Mouse (Mus musculus) limb, embryonic 15.5 days (tissue): ENCODE results near the gene Shc2. TPM values are rescaled to one million over a fixed set of nuclear protein-coding genes. Genes with fewer than 3 reads are reported as not detected.

Experiments used
- ATAC-seq: fragments of 200-750 bp; cut with Nextera tagmentation; 2 replicates; pipeline ENCODE4 v1.8.0; 2017; ENCODE audit warnings: low read depth, moderate TSS enrichment; ENCODE audit not compliant: insufficient number of reproducible peaks, low FRiP score, low TSS enrichment
- H3K27ac ChIP-seq: fragments of 300-500 bp; sonication (generic); 2 replicates; pipeline ENCODE4 v1.5.1; 2015; ENCODE audit warnings: moderate library complexity, mild to moderate bottlenecking, inconsistent platforms
- H3K27me3 ChIP-seq: fragments of 300-500 bp; sonication (generic); 2 replicates; pipeline ENCODE4 v1.6.1; 2015; ENCODE audit warnings: inconsistent platforms
- H3K36me3 ChIP-seq: fragments of 300-500 bp; sonication (generic); 2 replicates; pipeline ENCODE4 v1.6.1; 2015; ENCODE audit warnings: inconsistent platforms
- H3K4me1 ChIP-seq: fragments of 300-500 bp; sonication (generic); 2 replicates; pipeline ENCODE4 v1.6.1; 2015; ENCODE audit warnings: inconsistent platforms
- H3K4me2 ChIP-seq: fragments of 300-500 bp; sonication (generic); 2 replicates; pipeline ENCODE4 v1.6.1; 2015; ENCODE audit warnings: mild to moderate bottlenecking, inconsistent platforms
- H3K4me3 ChIP-seq: fragments of 300-500 bp; sonication (generic); 2 replicates; pipeline ENCODE4 v1.5.1; 2015; ENCODE audit warnings: mild to moderate bottlenecking, inconsistent platforms
- H3K9ac ChIP-seq: fragments of 300-500 bp; sonication (generic); 2 replicates; pipeline ENCODE4 v1.6.1; 2015; ENCODE audit warnings: inconsistent platforms
- H3K9me3 ChIP-seq: fragments of 300-500 bp; sonication (generic); 2 replicates; pipeline ENCODE4 v1.6.1; 2016; ENCODE audit warnings: inconsistent platforms
- WGBS: fragments of 180-500 bp; shearing (Covaris S2); methylation state at CpG from one replicate; pipeline ENCODE4 v1.1.7; 2015; 5-methylcytosine and 5-hydroxymethylcytosine counted together
- polyA plus RNA-seq: library from polyadenylated mRNA; unstranded; fragments of >200 nt; fragmentation: Nextera tagmentation; extraction: Ambion mirVana; gene quantifications from 2 replicates; pipeline ENCODE4 v1.2.1, GENCODE M21; 2015

Shc2 gene
- polyA plus RNA-seq, 1 experiment from 2014 or later, result 10.1 TPM

- WGBS, result 35% methylated on average over 11 of the region's 11 CpGs
- ATAC-seq, result no peak
- Histone ChIP-seq H3K9ac (peak overlapping the region; percentile 28), H3K4me3 (peak overlapping the region; percentile 71), H3K27ac (peak overlapping the region; percentile 87), H3K36me3 (peaks cover 23% of the 10 kb centered on the region), H3K9me3 (no peaks in the 10 kb centered on the region), H3K4me2 (peak overlapping the region; percentile 52), H3K4me1 (peaks cover 27% of the 10 kb centered on the region), H3K27me3 (no peaks in the 10 kb centered on the region)
Observed at GRCm38 (mm10) chr10:79680606-79681495, 43.1 kb upstream of the Shc2 start.

- ATAC-seq, result no peak
- H3K27ac ChIP-seq, result no peak overlapping the region
- H3K4me2 ChIP-seq, result no peak overlapping the region
- no peak overlapping the region for H3K9ac ChIP-seq
- H3K27me3 ChIP-seq, result no peaks in the 10 kb centered on the region
- 57% methylated on average over 44 of the region's 44 CpGs for WGBS
- peaks cover 8% of the 10 kb centered on the region for H3K4me1 ChIP-seq
- peaks cover 34% of the 10 kb centered on the region for H3K36me3 ChIP-seq
- no peaks in the 10 kb centered on the region for H3K9me3 ChIP-seq
- H3K4me3 ChIP-seq, result no peak overlapping the region
Observed at GRCm38 (mm10) chr10:79675346-79676035, 37.8 kb upstream of the Shc2 start.

- peaks cover 34% of the 10 kb centered on the region for H3K36me3 ChIP-seq
- no peak overlapping the region for H3K4me3 ChIP-seq
- no peaks in the 10 kb centered on the region for H3K9me3 ChIP-seq
- no peak for ATAC-seq
- no peak overlapping the region for H3K9ac ChIP-seq
- WGBS, result 91% methylated on average over 3 of the region's 3 CpGs
- peaks cover 14% of the 10 kb centered on the region for H3K4me1 ChIP-seq
- H3K27me3 ChIP-seq, result no peaks in the 10 kb centered on the region
- H3K27ac ChIP-seq, result no peak overlapping the region
- H3K4me2 ChIP-seq, result no peak overlapping the region
Observed at GRCm38 (mm10) chr10:79673054-79673453, 35.3 kb upstream of the Shc2 start.

GRCm38 (mm10) chr10:79672088-79672455, 34.4 kb upstream of the Shc2 start:
- no peak overlapping the region for H3K4me3 ChIP-seq
- no peak overlapping the region for H3K9ac ChIP-seq
- no peak overlapping the region for H3K27ac ChIP-seq
- WGBS, result 67% methylated on average over 3 of the region's 3 CpGs
- no peaks in the 10 kb centered on the region for H3K27me3 ChIP-seq
- peaks cover 14% of the 10 kb centered on the region for H3K4me1 ChIP-seq
- H3K36me3 ChIP-seq, result peaks cover 34% of the 10 kb centered on the region
- H3K9me3 ChIP-seq, result no peaks in the 10 kb centered on the region
- no peak for ATAC-seq
- no peak overlapping the region for H3K4me2 ChIP-seq

GRCm38 (mm10) chr10:79671396-79672087, 33.8 kb upstream of the Shc2 start:
- 47% methylated on average over 6 of the region's 6 CpGs for WGBS
- Histone ChIP-seq H3K4me3 (no peak overlapping the region), H3K36me3 (peaks cover 34% of the 10 kb centered on the region), H3K9ac (no peak overlapping the region), H3K4me1 (peaks cover 14% of the 10 kb centered on the region), H3K4me2 (no peak overlapping the region), H3K27me3 (no peaks in the 10 kb centered on the region), H3K9me3 (no peaks in the 10 kb centered on the region), H3K27ac (no peak overlapping the region)
- no peak for ATAC-seq

GRCm38 (mm10) chr10:79670071-79670888, 32.6 kb upstream of the Shc2 start:
- peak overlapping the region; percentile 67 for H3K4me3 ChIP-seq
- H3K9ac ChIP-seq, result peak overlapping the region; percentile 64
- no peaks in the 10 kb centered on the region for H3K9me3 ChIP-seq
- H3K27ac ChIP-seq, result peak overlapping the region; percentile 91
- no peak for ATAC-seq
- WGBS, result 32% methylated on average over 15 of the region's 15 CpGs
- H3K4me2 ChIP-seq, result peak overlapping the region; percentile 85
- peaks cover 14% of the 10 kb centered on the region for H3K4me1 ChIP-seq
- no peaks in the 10 kb centered on the region for H3K27me3 ChIP-seq
- peaks cover 25% of the 10 kb centered on the region for H3K36me3 ChIP-seq

DNA sequence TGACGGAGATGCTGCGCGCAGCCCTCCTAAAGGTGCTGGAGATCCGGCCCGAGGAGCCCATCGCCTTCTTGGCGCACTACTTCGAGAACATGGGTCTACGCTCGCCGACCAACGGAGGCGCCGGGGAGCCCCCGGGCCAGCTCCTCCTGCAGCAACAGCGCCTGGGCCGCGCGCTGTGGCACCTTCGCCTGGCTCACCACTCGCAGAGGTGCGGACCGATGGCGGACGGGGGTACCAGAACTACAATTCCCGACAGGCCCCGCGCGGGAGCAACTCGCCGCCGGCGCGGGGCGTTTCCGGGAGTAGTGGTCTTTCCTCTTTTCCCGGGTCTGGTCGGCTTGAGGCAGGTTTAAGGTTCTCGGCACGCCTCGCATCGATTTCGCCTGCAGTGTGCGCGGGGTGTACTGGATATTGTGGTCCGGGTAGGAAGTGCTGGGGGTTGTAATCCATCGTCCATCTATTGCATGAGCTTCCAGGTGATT, 31.9 kb upstream of the Shc2 start:
- H3K4me2 ChIP-seq, result peak overlapping the region; percentile 85
- peak overlapping the region; percentile 91 for H3K27ac ChIP-seq
- H3K36me3 ChIP-seq, result peaks cover 23% of the 10 kb centered on the region
- H3K4me3 ChIP-seq, result peak overlapping the region; percentile 67
- WGBS, result under 1% methylated on average over 47 of the region's 47 CpGs
- H3K4me1 ChIP-seq, result peaks cover 14% of the 10 kb centered on the region
- no peaks in the 10 kb centered on the region for H3K27me3 ChIP-seq
- H3K9ac ChIP-seq, result peak overlapping the region; percentile 64
- H3K9me3 ChIP-seq, result no peaks in the 10 kb centered on the region
- peak; percentile 42 for ATAC-seq

DNA sequence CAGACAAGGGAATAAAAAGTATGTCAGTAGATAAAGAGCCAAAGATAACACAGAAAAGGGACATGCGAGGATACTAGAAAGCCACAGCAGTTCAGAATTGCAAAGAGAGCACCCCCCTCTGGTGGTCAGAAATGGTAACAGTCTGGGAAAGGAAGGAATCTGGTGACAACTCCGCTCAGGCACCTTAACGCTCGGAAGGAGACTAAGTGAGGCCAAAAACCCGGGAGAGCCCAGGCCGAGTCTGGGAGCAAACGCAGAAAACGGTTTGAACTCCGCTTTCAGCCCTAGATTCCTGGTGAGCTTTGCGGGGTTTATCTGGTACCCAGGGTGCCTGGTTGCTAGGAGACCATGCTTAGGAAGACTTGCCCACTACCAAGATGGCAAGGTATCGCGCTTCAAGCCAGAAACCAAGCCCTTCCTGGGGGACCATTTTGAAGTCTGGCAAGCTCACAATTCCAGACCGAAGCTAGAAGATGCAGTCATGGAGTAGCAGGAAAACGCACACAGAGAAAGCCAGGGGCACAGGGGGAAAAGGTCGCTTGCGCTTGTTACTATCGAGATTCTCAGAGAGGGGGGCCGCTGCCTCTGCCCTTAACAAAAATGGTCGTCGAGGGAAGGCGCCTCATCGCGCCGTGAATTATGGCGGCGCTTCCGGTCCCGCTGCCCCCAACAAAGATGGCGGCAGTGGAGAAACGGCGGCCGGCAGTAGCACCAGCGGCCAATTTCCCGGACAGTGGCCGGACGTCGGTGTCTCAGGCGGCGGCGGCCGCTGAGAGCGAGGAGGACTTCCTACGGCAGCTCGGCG, 31.3 kb upstream of the Shc2 start, which contains the start of gene Tpgs1:
Gene Tpgs1, plus strand, starts transcription at position 599 of the 805 bp plus-strand sequence.
- H3K9me3 ChIP-seq, result no peaks in the 10 kb centered on the region

DNA sequence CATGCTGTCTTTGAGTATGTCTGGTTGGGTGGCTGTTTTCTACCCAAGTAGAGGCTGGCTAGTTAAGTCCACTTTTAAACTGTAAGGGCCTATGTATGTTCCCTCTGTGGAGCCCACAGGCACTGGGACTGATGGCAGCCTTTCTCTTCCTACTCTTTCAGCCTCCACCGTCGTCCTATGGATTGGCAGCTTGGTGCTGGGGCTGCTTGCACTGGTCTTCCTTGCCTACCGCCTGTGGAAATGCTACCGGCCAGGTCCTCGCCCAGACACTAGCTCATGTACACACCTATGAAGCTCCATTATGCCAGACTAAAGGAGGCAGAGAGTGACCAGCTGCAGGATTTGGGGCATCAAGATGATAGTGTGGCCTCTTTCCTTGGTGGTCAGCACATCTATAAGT, 30.4 kb upstream of the Shc2 start:
- Histone ChIP-seq H3K27ac (no peak overlapping the region), H3K36me3 (peaks cover 10% of the 10 kb centered on the region), H3K4me2 (no peak overlapping the region), H3K9me3 (no peaks in the 10 kb centered on the region), H3K4me3 (no peak overlapping the region), H3K4me1 (peaks cover 16% of the 10 kb centered on the region), H3K27me3 (no peaks in the 10 kb centered on the region), H3K9ac (no peak overlapping the region)
- no peak for ATAC-seq
- WGBS, result 76% methylated on average over 5 of the region's 5 CpGs

More for the DNA sequence above, 31.3 kb upstream of the Shc2 start, which contains the start of gene Tpgs1:
- H3K4me1 ChIP-seq, result peaks cover 16% of the 10 kb centered on the region
- peak; percentile 70 for ATAC-seq
- no peaks in the 10 kb centered on the region for H3K27me3 ChIP-seq
- H3K4me2 ChIP-seq, result peak within 1 kb of the TSS; percentile 85
- H3K27ac ChIP-seq, result peak within 1 kb of the TSS; percentile 91
- peaks cover 19% of the 10 kb centered on the region for H3K36me3 ChIP-seq
- peak within 1 kb of the TSS; percentile 67 for H3K4me3 ChIP-seq
- WGBS, result under 1% methylated on average over 45 of the region's 45 CpGs
- H3K9ac ChIP-seq, result peak within 1 kb of the TSS; percentile 64

GRCm38 (mm10) chr10:79666493-79666892, 28.8 kb upstream of the Shc2 start:
- WGBS, result 64% methylated on average over 9 of the region's 9 CpGs

More at GRCm38 (mm10) chr10:79666493-79666892, 28.8 kb upstream of the Shc2 start:
- H3K4me1 ChIP-seq, result peaks cover 16% of the 10 kb centered on the region
- H3K9ac ChIP-seq, result no peak overlapping the region
- no peaks in the 10 kb centered on the region for H3K9me3 ChIP-seq
- no peak for ATAC-seq
- no peaks in the 10 kb centered on the region for H3K27me3 ChIP-seq
- no peak overlapping the region for H3K4me3 ChIP-seq
- H3K27ac ChIP-seq, result no peak overlapping the region
- no peaks in the 10 kb centered on the region for H3K36me3 ChIP-seq
- H3K4me2 ChIP-seq, result no peak overlapping the region
